Mouse (Mus musculus) spleen, postnatal 10 days (tissue): ENCODE measurements around the gene Gjb6.

ENCODE experiments used
- DNase-seq, 2 experiments: peaks; one replicate each; pipeline ENCODE4 v3.0.0; 2021 to 2022; ENCODE audit warnings: low spot score in 2 of 2

Gjb6 gene

DNA sequence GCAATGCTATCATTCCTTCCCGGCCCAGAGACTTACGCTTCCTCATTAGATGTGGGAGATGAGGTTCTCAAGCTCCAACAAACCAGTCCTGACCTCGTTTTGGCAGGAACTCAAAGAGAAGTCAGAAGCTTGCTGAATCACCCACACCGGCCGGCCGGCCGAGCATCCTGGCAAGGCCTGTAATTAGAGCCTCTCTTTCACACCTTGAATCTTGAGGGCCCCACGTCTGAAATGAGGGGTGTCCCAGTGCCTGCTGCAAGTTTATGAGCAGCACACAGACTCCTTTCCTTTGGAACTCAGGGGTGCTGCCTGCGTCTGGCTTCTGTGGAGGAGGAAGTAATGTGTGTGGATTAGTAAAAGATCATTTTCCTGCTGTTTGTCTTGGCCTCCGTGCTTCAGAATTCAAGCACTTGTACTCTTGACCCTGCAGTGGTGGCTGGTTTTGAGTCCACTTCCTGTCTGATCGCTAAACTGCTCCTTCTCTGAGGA, 49.2 kb downstream of the Gjb6 start:
- DNase-seq: no peak

DNA sequence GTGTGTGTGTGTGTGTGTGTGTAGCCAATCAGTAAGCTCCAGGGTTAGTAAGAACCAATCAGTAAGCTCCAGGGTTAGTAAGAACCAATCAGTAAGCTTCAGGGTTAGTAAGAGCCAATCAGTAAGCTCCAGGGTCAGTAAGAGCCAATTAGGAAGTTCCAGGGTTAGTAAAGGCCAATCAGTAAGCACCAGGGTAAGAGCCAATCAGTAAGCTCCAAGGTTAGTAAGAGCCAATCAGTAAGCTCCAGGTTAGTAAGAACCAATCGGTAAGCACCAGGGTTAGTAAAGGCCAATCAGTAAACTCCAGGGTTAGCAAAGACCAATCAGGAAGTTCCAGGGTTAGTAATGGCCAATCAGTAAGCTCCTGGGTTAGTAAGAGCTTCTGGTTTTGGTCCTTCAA, 50.5 kb downstream of the Gjb6 start:
- DNase-seq: no peak

- no peak for DNase-seq
These were observed 57.9 kb downstream of the Gjb6 start for GRCm38 (mm10) chr14:57075537-57075936.
